Comparison of ENCODE assay signal across 20 mouse cellular contexts in the genomic region with DNA sequence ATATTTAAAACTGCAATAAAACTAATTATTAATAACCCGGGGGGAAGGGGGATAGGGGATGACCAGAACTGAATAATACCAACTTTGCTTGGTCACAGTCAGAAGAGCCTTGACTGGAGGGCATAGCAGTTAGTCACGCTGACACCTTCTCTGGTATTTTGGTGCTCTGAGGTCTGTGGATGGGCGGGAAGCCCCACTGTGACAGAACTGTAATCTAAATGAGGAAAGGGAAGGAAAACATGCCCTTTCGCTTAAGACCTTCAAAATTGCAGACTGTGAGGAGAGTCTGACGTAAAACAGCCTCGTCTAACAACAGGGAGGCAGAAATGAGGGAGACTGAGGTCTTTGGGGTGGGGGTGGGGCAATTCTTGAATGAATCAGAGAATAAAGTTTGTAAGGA.
DNase-seq lines count a peak whose midpoint lies in the region; ATAC-seq lines count a peak whose summit lies in the region.
"Had no signal": no experiment of that assay in that cellular context is flagged by ENCODE, and none has a peak within 500 bp of the region (broad histone marks: within the 10 kb centered on the region; RNA-seq: fewer than 3 reads in every experiment).

No protein-coding gene starts in this region.

- peaks cover 82% of the 10 kb centered on the region for H3K4me1 ChIP-seq in kidney, embryonic 15.5 days
- H3K4me1 ChIP-seq in embryonic facial prominence, embryonic 10.5 days: peaks cover 83% of the 10 kb centered on the region
- H3K4me1 ChIP-seq in limb, embryonic 15.5 days: peaks cover 84% of the 10 kb centered on the region

- H3K9me3 ChIP-seq in kidney, embryonic 15.5 days (replicated peaks): no peaks in the 10 kb centered on the region
- no peaks in the 10 kb centered on the region for H3K9me3 ChIP-seq in embryonic facial prominence, embryonic 10.5 days
- H3K9me3 ChIP-seq in limb, embryonic 15.5 days: no peaks in the 10 kb centered on the region
- H3K9me3 ChIP-seq: intestine, embryonic 15.5 days; liver, embryonic 13.5 days; midbrain, embryonic 13.5 days; stomach, embryonic 15.5 days had no signal

- no peak overlapping the region for H3K4me2 ChIP-seq in kidney, embryonic 15.5 days
- no peak overlapping the region for H3K4me2 ChIP-seq in limb, embryonic 15.5 days
- H3K4me2 ChIP-seq: intestine, embryonic 15.5 days; liver, embryonic 13.5 days; midbrain, embryonic 13.5 days; stomach, embryonic 15.5 days had no signal

- H3K27ac ChIP-seq in kidney, embryonic 15.5 days: 0 out of 2 replicates have a peak overlapping the region, but pooled peaks have one; percentile 23
- 0 out of 2 replicates have a peak overlapping the region, but pooled peaks have one; percentile 21 for H3K27ac ChIP-seq in embryonic facial prominence, embryonic 10.5 days (replicated peaks)
- peak overlapping the region; percentile 11; the same call in 1 of the 2 replicates for H3K27ac ChIP-seq in limb, embryonic 15.5 days
- H3K27ac ChIP-seq: intestine, embryonic 15.5 days; liver, embryonic 13.5 days; macrophage; midbrain, embryonic 13.5 days; stomach, embryonic 15.5 days had no signal

- H3K27me3 ChIP-seq in kidney, embryonic 15.5 days: no peaks in the 10 kb centered on the region
- H3K27me3 ChIP-seq in embryonic facial prominence, embryonic 10.5 days (replicated peaks; ENCODE audit: low read depth, poor library complexity, severe bottlenecking): no peaks in the 10 kb centered on the region
- no peaks in the 10 kb centered on the region for H3K27me3 ChIP-seq in limb, embryonic 15.5 days
- H3K27me3 ChIP-seq: intestine, embryonic 15.5 days; liver, embryonic 13.5 days; stomach, embryonic 15.5 days had no signal

- WGBS in kidney, embryonic 15.5 days: 72% methylated on average over 6 of the region's 6 CpGs
- WGBS in embryonic facial prominence, embryonic 10.5 days: 74% methylated on average over 6 of the region's 6 CpGs
- 60% methylated on average over 6 of the region's 6 CpGs for WGBS in limb, embryonic 15.5 days

- no peaks in the 10 kb centered on the region for H3K36me3 ChIP-seq in kidney, embryonic 15.5 days
- peaks cover 16% of the 10 kb centered on the region; the same call in 1 of the 2 replicates for H3K36me3 ChIP-seq in embryonic facial prominence, embryonic 10.5 days (replicated peaks)
- H3K36me3 ChIP-seq in limb, embryonic 15.5 days: no peaks in the 10 kb centered on the region
- H3K36me3 ChIP-seq: intestine, embryonic 15.5 days; liver, embryonic 13.5 days; midbrain, embryonic 13.5 days; stomach, embryonic 15.5 days had no signal

- H3K4me3 ChIP-seq in kidney, embryonic 15.5 days (replicated peaks): no peak overlapping the region
- no peak overlapping the region for H3K4me3 ChIP-seq in embryonic facial prominence, embryonic 10.5 days
- H3K4me3 ChIP-seq in limb, embryonic 15.5 days: no peak overlapping the region
- H3K4me3 ChIP-seq: intestine, embryonic 15.5 days; liver, embryonic 13.5 days; midbrain, embryonic 13.5 days; stomach, embryonic 15.5 days had no signal

- ATAC-seq in kidney, embryonic 15.5 days (replicated peaks; ENCODE audit: low FRiP score): no peak
- no peak for ATAC-seq in limb, embryonic 15.5 days (ENCODE audit: insufficient number of reproducible peaks, low FRiP score, low TSS enrichment, low read depth)
- no peak for ATAC-seq in CD4-positive, CD25-positive, alpha-beta regulatory T cell, adult 4 months
- ATAC-seq: forebrain, embryonic 16.5 days; hindbrain, embryonic 16.5 days; intestine, embryonic 15.5 days; midbrain, embryonic 13.5 days had no signal

- H3K9ac ChIP-seq in kidney, embryonic 15.5 days: no peak overlapping the region
- H3K9ac ChIP-seq in limb, embryonic 15.5 days: no peak overlapping the region
- H3K9ac ChIP-seq: intestine, embryonic 15.5 days; liver, embryonic 13.5 days; midbrain, embryonic 13.5 days; stomach, embryonic 15.5 days had no signal

- DNase-seq in adrenal gland, postnatal 10 days: peak; percentile 32
- no peak for DNase-seq in adrenal gland, postnatal 4 days (ENCODE audit: low spot score in 2 of 2)
- DNase-seq in kidney, postnatal 14 days: no peak
- no peak for DNase-seq in embryonic facial prominence, embryonic 10.5 days (ENCODE audit: low spot score)
- DNase-seq: cerebellum, adult 11 months; cerebellum, adult 9-10 months; kidney, adult 2 months; liver, embryonic 13.5 days; lung, adult 2 months; lung, postnatal 10 days; right cerebral cortex, postnatal 14 days had no signal
